Mouse (Mus musculus): ENCODE results near the gene Sema4g.
A peak's percentile ranks its signal among the peaks of the same experiment; 100 is the strongest.
"Not testable (repeated sequence)": the region's sequence is repeated elsewhere in the genome, so short reads cannot be mapped to it uniquely, and the experiment has no call there.

Gene Sema4g

DNA sequence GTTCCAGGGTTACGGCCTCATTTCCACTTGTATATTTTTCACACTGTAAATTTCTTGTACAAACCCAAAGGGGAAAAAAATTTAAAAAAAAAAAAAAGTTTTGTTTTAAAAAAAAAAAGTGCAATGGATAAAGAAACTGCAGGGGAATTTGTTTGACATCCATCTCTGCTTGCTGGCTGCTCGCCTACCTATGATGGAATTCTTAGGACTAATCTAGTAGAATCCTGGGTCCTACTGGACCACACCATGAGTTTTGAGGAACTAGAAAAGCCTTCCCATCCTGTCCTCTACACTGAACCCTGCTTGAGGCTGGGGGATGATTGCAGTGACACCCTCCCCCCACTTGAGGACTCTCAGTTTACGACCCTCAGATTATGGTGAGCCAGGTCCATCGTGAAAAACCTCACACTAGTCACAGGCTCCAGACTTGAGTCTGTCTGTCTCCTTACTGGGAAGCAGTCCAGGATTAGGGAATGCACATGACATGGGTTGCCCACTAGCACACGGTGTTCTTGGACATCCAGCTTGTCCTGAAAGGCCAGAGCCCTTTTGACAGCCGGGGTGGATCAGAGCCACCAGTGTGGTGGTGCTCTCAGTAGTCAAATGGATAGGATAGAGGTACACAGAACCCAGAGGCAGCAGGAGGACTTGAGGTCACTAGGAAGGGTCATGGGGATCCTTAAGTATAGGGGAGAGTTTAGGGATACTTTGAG is 38.2 kb downstream of the Sema4g start:
- peak; percentile 31 for DNase-seq

DNA sequence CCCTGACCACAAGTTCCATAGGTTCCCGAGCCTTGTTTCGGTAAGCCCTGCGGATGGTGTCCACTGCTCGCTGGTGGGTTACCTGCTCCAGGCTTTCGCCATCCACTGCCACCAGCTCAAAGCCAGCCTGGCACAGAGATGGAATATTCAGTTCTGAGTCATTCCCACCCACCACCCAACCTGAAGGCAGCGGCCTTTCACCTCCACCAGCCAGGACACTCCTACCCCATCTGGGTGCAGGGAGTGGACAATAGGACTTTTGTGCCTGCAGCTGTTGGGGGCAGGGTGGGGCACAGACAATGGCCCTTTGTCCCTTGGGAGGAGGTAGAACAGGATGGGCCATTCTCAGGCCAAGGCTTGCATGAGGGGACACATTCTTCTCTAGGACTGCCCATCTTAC is 38.9 kb downstream of the Sema4g start:
- DNase-seq, result peak; percentile 76

DNA sequence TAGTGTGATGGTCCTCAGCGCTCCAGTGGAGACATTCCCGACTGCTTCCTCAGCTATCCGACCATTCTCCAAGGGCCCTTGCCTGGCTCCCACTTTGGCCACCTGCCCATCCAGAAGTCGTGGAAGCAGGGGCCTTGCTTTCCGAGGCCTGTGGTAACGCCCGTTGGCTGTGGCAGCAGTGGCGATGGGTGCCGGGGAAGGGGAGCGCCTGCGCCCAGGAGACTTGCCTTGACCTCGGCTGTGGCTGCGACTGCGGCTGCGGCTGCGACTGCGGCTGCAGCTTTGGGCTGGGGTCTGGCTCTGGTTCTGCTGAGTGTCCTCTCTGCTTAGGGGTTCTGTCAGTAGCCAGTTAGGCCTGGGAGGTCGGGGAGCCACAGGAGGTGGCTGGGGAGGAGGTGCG is 39.8 kb downstream of the Sema4g start:
- DNase-seq, result no peak

DNA sequence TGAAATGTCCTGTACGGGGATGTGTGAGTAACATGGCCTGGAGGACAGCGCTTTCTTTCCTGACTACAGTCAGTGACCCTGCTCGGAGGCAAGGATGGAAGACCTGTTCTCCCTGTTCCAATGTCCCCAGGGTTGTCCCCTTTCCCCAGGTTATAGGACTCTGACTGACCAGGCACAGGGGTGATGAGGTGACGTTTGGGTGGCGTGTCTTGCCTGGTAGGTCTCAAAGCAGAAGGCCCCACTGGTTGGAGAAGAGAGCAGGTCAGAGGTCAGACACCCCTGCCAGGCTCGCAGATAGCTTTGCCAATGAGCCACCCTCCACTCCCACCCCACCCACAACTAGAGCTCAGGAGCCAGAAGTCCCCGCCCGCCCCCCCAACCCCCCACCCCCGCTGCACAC is 40.7 kb downstream of the Sema4g start:
- no peak for DNase-seq

DNA sequence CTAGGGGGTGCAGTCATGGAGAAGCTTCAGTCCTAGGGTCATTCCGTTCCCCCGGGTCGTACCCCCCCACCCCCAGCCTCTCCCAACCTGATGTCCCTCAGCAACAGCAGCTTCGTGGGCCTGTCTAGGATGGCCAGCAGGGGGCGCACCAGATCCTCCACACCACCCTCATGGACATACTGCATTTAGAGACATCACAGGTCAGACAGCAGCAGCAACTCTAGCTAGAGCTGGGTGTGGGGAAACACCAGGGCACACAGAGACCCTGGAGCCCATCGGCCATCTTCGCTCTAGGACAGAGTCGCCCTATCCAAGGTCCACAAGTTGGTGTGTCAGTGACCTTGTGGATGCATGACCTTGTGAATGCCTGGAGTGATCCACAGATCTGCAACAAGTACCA is 41.2 kb downstream of the Sema4g start:
- DNase-seq, result no peak

DNA sequence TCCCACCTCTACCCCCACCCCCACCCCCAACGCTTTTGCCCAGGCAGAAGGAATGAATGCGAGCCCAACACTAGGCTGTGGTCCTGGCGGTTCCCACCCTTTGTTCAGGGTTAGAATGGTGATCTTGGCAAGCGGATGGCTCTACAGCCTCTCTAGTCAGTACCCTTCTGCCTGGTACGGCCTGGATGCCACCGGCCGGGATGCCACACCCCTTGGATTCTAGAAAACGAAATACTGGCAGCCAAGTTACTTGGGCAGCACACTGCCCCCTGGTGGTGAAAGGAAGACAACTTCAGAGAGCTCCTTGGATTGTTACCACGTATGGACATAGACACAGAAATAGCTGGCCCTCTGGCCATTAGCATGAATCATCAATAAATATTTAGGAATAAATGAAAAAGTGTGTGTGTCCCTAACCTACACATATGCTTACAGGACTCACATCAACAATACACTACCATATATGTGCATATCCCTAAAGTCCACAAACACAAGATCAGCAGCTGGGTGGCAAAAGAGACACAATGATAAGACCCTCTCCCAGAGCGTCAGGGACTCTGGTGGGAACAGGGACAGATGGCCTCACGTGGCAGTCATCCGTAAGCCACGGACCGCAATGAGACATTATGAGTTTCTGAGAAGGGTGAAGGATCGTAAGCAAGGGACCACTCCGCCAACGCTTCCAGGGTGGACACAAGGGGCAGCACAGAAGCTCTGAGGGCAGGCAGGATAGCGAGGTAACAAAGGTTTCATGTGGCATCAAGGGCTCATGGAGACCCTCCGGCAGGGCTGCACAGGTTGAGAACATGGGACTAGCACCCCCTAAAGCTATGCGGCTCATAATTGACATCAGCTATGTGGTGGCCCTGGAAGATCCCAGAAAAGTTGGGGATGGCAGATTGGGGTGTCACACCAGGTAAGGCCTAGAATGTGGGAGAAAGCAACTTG is 42.1 kb downstream of the Sema4g start:
- DNase-seq, result peak; percentile 90

DNA sequence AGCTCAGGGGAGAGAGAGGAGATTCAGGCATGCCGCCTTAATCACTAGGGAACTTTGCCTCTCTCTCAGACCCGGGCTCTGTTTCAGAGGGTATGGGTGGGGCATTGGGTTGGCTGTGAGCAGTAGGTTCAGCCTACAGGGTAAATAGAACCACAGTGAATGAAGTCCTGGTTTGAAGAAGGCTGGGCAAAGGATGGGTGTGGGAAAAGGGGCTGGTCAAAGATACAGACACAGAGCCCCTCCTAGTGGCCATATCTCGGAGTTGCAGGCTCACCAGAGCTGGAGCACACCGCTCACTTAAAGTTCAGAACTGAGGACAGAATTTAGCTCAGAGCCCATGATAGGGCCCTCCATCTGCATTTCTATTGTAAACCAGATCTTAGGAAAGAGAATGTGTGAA is 42.9 kb downstream of the Sema4g start:
- peak; percentile 80 for DNase-seq

DNA sequence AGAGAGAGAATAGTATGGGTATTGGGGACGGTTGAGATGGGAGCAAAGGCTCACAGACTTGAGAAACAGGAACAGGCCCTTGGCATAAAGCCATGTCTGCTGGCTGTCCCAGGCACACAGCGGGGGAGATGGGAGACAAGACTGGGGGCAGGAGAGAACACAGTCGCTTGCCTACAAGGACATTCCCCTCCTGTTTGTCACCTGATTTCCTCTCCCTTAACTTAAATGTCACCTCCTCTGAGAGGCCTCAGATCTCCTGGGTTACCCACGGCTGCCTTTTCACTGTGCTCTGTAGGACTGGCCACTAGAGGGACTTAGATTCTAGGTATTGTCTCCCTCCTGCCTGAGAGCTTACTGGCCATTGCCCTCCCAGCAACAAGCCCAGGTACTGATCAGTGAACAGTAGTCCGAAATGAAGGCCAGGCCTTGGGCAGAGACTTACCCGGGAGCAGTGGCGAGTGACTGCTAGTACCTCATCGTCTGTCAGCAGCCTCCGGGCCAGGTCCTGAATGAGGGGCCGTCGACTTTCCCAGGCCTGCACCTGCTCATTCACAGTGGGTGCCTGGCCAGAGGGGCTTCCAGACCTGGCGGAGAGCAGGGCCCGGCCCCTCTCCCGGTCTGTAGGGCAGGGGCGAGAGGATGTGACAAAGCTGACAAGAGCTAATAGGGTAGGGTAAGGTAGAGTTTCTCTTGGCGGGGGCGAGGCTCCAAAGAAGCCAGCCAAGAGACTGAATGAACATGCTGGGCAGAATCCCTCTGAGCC is 43.9 kb downstream of the Sema4g start:
- no peak for DNase-seq

DNA sequence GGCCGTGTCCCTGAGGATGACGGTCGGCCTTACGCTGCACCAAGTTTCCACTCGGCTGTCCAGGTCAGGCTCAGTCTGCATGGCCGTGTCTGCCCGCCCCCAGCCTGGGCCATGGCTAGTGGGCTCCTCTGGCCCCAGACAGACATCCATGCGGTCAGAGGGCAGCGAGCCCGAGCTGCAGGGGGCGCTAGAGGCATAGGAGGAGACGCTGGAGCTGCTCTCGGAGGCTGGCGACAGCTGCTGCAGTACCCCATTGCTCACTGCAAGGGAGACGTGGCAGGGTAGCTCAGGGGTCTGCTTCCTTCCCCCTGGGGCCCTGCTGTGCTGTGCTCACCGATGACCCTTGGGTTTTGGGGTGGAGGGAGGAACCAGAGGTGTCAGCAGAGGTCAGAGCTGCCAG is 48.0 kb downstream of the Sema4g start:
- no peak for DNase-seq

DNA sequence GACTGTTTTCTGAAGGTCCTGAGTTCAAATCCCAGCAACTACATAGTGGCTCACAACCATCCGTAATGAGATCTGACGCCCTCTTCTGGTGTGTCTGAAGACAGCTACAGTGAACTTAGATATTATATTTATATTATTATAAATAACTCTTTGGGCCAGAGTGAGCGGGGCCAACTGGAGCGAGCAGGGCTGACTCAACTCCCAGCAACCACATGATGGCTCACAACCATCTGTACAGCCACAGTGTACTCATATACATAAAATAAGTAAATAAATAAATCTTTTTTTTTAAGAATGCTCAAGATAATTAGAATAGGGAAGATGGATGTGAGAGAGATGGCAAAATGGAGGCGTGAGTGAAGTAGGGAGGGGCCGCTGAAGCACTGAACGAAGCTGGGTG is 49.3 kb downstream of the Sema4g start:
- DNase-seq, result not testable (repeated sequence)

DNA sequence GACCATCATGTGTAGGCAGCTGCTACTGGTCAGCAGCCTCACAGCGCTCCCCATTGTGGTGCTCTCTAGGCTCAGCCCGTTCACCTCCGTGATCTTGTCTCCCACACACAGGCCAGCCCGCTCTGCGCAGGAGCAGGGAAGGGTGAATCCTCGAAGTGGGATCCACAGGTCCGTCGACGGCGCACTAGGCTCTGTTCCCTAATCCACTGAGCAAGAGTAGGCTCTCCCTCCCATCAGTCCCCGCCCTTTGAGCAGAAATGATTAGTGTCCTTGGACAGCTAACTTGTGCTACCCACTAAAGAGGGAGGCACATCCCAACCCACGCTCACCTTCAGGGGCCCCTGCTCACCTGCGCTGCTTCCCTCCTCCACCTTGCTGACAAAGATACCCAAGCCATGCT is 51.3 kb downstream of the Sema4g start:
- DNase-seq, result no peak

DNA sequence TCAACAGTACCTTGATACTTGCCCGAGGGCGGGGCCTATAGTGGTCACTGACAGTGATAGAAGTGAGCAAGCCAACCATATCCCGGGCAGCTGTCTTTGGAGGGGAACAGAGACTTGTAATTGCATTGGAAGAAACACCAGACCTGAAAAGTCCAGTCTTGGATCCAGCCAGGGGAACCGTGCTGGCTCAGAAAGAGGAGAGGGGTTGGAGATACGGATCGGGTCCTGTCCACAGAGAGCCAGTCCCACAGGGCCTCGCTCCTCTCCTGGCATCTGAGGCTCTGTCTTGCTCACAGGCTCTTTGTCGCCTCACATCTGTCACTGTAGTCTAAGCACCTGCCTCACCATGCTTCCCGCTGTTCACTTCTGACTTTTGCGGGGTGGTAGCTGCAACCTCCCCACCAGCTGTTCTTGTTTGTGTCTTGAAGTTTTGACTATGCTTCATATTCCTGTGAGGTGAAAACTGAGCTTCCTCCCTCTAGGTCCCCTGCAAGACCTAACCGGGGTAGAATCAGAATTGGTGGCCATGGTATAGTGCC is 55.6 kb downstream of the Sema4g start:
- DNase-seq, result no peak

DNA sequence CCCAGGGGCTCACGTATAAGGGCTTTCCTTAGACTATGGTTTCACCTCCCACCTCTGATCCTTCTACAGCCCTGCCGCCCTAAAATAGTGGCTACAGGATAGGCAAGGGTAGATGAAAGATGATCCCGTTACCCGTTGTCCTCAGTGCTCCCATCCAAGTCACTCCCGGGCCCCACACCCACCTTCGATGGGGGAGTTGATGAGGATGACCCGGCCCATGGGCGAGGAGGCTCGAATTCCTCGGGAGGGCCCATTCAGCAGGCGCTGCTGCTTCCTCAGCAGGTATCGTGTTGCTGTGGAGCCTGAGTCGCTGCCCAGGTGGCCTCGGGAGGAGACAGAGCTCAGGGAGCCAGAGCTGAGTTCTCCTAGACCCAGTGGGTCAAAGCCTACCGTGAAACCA is 56.3 kb downstream of the Sema4g start:
- no peak for DNase-seq

DNA sequence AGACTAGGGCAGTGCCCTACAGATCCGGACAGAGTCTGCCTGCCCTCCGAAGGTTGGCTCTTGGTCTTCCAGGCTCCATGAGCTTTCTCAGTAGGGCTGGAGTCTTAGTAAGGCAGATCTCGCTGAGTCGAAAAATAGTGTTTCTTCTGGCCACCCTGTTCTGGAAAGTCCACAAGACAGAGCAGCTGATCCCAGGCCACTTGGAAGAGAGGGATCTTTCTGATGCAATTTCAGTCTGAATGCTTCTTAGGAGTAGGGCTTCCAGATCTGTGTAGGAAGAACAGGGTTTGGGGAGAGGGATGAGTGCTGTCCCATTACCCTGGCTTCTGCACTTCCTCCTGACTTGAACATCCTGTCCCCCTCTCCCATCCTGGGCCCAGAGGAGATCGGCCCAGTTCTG is 56.8 kb downstream of the Sema4g start, which contains the start of gene Pdzd7:
Gene Pdzd7, minus strand, starts transcription at position 67 of the 400 bp plus-strand sequence.
- DNase-seq, result no peak

DNA sequence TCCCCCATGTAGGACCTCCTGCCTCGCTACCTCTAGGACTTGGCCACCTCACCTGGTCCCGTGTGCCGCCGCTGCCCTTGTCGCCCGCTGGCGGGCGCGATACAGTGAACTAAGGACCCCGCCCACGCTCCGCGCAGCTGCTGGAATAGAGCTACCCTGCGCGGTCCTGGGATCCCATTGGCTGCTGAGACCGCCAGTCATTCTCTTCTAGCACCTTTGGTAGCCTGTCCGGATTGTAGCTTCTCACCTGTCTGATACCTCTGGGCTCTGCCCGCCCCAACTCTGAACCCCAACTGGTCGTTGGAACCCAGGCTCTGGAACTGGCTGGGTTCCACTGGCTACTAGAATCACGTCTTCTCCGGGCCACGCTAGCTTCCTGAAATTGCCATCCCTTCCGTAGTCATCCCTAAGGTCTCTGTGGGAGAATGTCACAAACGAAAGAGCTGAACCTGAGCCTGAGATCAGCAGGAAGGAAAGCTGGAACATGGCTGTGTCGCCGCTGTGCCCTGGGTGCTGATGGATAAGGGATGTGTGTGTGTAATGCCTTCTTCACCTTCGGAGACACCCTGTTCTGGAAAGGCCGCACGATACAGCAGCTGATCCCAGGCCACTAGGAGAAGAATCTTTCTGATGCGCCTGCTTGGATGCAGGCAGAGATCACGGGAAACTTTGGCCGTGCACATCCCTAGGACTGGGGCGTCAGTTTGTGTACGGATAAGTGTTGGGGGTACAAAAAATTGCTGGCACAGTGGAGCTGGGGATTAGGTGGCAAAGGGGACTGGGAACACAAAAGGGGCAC is 57.8 kb downstream of the Sema4g start:
- peak; percentile 89 for DNase-seq

DNA sequence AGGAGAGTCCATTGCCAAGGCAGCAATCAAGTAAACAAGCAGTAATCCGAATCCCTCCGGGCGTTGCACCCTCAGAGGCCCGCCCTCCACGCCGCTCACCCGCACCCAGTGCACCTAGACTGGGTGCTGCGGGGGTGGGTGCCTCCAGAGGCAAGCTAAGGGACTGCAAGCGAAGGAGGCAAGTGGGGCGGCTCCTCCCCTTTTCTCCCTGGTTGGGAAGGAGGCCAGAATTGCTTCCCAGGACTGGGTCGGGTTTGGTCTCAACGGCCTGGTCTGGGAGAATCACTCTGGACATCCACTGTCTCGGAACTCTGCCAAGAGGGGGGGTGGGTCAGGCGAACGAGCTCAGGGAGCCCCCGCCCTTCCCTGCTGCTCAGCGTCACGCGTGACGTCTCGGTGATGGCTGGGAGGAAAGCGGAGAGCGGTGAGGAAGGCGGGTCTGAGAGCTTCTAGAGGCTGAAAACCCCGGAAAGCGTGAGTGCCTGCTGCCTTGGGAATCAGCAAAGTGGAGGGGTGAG is 58.6 kb downstream of the Sema4g start, which contains the start of gene Sfxn3:
Gene Sfxn3, plus strand, starts transcription at position 87 of the 518 bp plus-strand sequence.
- DNase-seq, result peak; percentile 94

DNA sequence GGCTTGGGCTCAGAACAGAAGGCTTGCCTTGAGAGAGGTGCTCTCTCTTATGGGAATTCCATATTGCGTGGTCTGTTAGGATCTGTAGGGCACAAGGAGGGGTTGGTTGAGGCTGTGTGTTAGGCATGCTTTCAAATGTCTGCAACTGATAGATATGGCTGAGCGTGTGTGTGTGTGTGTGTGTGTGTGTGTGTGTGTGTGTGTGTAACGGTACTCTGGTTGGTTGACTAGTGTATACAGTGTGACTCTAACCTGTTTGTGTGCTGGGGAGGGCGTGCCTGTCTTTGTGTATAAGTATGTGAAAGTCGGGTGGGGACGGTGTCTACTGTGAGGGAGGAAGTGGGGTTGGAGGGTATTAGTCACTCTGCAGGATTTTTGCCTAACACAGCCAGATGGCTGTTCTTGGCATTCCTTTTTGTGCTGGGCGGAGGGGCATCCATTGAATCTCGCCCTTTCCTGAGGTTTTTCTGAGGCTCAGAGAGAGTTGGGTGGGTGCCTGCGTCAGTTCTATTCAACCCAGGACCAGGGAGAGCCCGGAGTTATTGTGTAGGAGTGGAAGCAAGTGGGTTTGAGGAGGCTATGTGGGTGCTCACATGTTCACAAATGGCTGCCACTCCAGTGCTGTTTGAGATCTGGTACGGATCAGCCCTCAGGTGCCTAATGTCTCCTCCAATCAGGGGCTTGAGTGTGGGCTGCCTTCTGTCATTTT is 59.2 kb downstream of the Sema4g start:
- DNase-seq, result peak; percentile 92

DNA sequence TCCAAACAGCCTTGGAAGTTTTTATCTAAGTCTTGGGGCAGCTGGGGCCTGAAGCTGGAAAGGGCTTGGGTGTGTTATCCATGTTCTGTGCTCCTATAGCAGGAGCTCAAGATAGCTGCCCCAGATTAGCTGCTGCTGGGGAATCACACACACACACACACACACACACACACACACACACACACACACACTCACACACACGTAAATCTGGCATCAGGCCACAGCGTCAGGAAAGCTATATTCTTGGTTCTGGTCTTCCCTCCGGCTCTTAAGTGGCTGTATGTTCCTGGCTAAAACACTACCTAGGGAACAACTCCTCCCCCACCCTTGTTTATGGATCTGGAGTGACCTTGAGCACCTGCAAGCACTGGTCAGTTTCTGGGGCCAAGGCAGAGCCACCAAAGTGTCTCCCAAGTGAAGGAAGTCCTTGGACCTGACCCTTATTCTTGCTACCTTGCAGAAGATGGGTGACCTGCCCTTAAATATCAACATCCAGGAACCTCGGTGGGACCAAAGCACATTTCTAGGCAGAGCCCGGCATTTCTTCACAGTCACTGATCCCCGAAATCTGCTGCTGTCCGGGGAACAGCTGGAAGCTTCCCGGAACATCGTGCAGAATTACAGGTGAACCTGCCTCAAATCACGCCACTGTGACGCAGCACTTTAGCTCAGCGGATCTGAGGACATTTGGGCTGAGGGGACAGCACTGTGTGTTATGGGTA is 59.9 kb downstream of the Sema4g start:
- DNase-seq, result no peak

DNA sequence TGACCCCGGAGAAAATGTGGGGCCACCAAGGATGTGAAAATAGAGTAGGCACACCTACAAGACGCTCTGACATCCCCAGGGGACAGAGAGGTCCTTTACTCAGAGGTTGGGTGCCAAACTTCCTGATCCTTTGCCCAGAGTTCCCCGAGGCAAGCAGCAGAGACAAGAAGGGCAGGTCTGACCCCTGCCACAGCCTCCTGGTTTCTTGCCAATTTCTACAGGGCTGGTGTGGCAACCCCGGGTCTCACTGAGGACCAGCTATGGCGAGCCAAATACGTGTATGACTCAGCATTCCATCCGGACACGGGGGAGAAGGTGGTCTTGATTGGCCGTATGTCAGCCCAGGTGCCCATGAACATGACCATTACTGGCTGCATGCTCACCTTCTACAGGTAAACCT is 60.6 kb downstream of the Sema4g start:
- no peak for DNase-seq

All from layer of hippocampus, adult 9-11 months (tissue).